Mouse (Mus musculus) T-cell, adult 2 months (primary cell): ENCODE results near the gene Fsd2.

ENCODE experiments used
- DNase-seq: peaks from one replicate; pipeline ENCODE4 v3.0.0; 2022; ENCODE audit warnings: low spot score

Gene Fsd2

DNA sequence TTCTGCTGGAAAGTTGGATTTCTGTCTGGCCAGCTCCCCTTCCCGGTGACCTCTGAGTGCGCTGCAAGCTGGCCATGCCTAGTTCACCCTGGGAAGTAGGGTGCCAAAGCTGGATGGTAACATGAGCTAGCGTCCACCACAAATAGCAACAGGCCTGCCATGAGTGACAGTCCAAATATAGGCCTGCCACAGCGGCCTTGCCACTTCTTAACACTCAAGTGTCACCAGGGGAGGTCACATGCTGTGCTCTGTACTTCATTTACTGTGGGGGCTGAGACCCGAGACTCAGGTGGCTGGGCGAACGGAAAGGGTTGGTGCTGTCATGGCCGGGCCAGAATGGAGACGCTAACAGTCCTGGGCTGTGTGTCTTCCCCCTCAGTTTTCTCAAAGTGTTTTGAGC, at the start of gene Fsd2:
Gene Fsd2 (minus strand): TSS at position 53 of the 400 bp plus-strand sequence.
- DNase-seq, result no peak

GRCm38 (mm10) chr7:81615031-81615430, 48.3 kb upstream of the Fsd2 start:
- no peak for DNase-seq

GRCm38 (mm10) chr7:81612856-81613635, 46.3 kb upstream of the Fsd2 start:
- DNase-seq, result no peak

GRCm38 (mm10) chr7:81610125-81610524, 43.4 kb upstream of the Fsd2 start:
- DNase-seq, result peak; percentile 7

DNA sequence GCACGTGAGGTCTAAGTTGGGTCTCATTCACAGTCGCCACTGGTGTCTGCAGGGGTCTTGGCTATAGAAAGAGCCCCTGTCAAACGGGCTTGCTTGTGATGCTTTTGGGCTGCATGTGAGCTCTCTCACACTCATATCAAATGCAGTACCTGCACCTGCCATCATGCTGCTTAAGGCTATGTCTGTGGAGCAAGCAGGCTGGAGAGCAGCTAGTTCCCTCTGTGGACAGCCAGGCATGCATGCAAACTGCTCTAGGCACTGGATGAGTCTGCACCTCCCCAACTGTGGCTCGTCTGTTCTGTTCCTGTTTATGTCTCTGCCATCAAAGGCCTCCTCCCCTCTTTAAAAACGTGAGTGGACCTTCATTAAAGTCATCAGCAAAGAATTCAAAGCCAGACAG, 39.7 kb upstream of the Fsd2 start:
- DNase-seq, result no peak

DNA sequence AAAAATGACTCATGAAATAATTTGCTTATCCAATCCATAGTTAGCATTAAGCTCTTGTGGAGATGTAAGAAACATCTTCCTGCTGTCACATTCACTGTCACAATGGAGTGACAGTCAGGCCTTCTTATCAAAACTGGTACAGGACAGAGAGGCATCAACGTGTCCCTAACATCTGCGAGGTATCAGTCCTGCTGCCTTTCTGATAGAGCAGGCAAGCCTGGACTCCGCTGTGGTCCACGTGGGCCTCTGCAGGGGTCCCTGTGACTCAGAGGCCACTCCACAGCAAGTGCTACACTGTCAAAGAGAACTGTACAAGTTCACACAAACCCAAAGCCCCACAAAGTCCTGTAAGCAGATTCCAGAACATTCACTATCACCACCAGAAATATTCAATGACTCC, 38.7 kb upstream of the Fsd2 start:
- no peak for DNase-seq

DNA sequence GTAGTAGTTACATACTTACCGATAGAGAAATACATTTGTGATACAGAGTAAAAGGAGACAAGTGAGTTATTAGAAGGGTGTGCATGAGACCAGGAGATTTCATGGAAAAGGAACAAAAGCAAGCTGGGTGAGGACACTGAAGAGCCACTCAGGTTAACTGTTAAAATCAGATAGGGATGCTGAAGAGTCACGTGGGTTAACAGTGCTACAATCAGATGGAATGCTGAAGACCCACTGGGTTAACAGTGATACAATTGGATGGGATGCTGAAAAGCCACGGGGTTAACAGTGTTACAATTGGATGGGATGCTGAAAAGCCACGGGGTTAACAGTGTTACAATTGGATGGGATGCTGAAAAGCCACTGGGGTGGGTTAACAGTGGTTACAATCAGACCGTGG, 38.2 kb upstream of the Fsd2 start:
- no peak for DNase-seq

DNA sequence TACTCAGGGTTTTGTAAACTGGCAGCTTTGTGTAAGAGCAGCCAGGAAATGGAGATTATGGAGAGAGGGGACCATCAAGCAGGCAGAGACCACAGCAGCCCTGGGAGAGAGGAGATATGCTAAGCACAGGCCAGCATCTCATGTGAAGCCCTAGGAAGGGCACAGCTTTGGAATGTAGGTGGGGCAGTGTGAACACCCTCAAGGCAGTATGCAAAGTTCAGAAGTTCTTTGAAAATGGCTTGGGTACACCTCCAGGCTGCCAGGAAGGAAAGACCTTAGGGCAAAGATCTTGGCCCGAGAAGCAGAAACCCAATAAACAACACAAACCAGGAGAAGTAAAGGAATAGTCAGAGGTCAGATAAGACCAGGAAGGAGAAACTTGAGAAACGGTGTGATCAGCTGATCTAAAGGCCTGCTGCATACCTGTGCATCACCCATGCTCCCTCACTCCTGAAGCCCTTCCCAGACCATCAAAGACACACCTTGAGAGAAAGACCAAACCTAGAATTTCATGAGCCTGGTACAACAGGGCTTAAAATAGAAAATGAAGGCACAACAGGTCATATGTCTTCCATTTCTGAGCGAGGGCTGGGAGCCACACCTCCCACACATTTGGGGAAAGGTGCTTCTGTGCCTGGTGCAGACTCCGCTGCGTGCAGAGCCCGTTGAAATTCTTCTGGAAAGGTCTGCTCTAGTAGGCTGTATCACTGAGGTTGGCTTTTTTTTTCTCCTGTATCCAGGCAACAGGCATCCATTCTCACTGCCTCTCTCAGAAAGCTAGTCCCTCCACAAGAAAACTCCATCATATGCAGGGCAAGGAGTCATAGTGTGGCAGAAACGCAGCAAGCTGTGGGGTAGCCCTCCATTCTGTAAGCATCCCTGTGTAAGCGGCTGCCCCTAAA, 32.9 kb upstream of the Fsd2 start:
- DNase-seq, result no peak

GRCm38 (mm10) chr7:81597660-81598059, 30.9 kb upstream of the Fsd2 start:
- DNase-seq, result no peak

DNA sequence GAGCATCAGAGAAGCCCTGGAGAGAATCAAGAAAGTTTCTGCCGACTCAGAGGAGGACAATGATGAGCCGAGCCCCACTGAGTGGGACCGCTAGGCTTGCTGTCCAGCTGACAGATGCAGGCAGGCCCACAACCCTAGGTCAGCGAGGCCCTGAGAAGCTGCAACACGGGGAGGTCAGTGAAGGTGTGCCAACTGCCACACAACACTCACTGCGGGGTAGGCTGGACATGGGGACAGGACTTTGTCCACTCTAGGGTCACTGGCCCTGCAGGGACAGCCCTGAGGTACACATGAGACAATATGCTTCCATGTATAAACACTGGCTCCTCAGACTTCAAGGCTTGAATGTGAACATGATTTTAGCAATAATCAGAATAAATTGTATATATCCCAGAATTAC, 29.3 kb upstream of the Fsd2 start:
- DNase-seq, result no peak

- no peak for DNase-seq
These were observed 28.3 kb upstream of the Fsd2 start for GRCm38 (mm10) chr7:81595056-81595455.

- DNase-seq, result no peak
These were observed 26.6 kb upstream of the Fsd2 start for GRCm38 (mm10) chr7:81593387-81593786.

DNA sequence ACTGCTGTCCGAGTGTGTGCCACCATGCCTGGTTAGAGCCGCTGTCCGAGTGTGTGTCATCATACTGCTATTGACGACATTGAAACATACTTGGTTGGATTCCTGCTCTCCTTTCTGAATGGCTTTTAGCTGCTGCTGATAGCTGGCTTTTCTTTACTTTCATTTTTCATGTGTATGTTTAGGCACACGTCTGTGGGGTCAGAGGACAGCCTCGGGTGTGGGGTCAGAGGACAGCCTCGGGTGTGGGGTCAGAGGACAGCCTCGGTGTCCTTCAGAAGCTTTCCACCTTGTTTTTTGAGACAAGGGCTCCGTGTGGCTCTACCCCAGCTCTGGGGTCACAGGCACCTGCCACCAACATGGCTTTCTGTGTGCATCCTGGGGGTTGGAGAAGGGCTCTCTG, 25.9 kb upstream of the Fsd2 start:
- no peak for DNase-seq

DNA sequence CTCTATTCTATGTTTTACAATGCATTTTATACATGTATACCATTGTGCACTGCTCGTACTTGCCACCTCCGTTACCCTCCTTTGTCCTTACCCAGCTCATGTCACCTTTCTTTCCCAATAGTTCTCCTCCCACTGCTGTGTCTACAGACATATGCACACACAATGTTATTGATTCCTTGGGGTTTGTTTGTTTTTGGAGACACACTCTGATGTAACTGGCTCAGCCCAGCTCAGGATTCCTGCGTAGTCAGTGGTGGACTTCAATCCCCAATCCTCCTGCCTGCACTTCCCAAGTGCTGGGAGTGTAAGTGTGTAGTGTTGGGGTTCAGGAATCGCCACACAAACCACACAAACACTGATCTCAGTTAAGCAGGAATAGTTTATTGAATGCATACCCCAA, 20.5 kb upstream of the Fsd2 start:
- no peak for DNase-seq

DNA sequence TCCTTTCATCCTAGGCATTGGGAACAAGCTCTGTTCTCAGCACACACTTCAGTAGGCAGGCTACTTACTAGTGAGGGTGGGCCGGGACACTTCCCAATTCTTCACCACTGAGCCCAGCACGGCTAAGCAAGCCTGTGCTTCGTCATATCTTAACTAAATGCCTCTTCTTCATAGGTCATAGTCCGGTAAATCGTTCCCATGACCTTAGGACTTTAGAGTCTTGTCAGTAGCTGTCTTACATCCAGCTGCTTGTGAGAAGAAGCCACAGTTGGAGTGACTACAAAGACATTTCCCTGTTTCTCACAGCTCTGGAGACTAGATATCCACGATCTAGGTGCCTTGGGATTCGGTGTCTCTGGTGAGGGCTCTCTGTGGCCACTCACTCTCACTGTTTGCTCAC, 18.6 kb upstream of the Fsd2 start:
- DNase-seq, result no peak

- DNase-seq, result no peak
These were observed 16.8 kb upstream of the Fsd2 start for GRCm38 (mm10) chr7:81583512-81583911.

DNA sequence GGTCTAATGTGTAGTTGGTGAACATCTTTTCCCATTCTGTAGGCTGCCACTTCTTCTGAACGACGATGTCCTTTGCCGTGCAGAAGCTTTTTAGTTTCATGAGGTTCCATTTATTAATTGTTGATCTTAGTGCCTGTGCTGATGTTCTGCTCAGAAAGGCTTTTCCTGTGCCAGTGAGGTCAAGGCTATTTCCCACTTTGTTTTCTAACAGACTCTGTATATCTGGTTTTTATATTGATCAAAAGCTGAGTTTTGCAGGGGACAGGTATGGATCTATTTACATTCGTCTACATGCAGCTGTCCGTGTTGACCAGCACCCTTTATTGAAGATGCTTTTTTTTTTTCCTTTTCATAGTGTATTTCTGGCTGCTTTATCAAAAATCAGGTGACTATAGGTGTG, 12.6 kb upstream of the Fsd2 start:
- DNase-seq, result no peak

DNA sequence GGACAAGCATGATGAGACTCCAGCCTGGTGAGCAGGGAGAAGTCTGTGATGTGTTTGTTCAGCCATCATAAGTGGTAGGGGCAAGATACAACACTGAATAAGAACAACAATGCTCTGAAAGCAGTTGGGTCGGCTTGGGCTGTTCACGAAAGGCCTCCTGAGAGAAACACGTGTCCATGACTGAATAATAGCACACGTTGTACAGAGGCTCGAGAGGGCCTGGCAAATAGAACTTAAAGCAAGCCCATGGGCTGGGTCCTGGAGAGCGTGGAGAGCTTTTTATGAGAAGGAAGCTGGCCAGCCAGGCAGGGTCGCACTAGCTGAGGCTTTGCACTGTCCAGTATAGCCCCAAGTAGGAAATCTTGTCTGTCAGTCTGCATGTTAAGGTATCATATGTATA, 11.7 kb upstream of the Fsd2 start:
- no peak for DNase-seq

- DNase-seq, result no peak
These were observed 11.1 kb upstream of the Fsd2 start for GRCm38 (mm10) chr7:81577872-81578271.

DNA sequence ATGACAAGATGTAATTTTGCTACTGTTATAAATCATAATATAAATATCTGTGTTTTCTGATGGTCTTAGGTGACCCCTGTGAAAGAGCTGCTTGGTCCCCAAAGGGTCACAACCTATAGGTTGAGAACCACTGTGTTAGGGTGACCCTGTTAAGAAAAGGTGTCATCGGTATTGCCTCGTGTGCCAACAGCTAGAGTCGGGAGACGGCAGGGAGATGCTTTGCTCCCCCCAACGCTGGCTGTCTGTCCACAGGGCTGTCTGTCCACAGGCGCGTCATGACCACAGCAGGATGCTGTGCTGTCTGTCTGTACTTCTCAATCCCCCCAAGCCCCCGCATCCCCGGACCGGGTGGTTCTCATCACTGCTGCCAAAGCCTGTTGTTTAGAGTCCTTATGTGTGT, 8.9 kb upstream of the Fsd2 start:
- DNase-seq, result no peak

DNA sequence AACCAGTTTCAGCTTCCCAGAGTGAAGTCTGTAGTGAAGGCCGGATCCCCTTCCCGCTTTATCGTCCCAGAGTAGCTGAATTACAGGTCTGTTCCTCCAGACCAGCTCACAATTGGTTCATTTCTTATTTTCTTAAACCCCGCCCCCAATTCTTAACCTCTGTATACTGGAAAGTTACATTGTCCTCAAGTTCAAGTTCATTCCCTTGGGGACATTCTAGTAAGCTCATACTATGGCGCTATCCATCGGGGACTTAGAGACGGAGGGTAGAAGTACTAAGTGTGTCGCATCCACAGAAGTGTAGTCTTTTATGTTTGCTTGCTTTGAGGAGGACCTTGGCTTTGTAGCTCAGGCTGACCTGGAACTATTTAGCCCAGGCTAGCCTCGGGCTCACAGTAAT, 7.1 kb upstream of the Fsd2 start:
- DNase-seq, result no peak

GRCm38 (mm10) chr7:81573397-81573796, 6.7 kb upstream of the Fsd2 start:
- no peak for DNase-seq

GRCm38 (mm10) chr7:81572610-81573268, 6.0 kb upstream of the Fsd2 start:
- DNase-seq, result no peak
